Mouse (Mus musculus): ENCODE results near the gene Milr1. TPM values are rescaled to one million over a fixed set of nuclear protein-coding genes. Genes with fewer than 3 reads are reported as not detected.

Milr1 gene
- polyA plus RNA-seq, 1 experiment from 2014 or later = 1.4 TPM

Small RNA genes within 50 kb of the gene (microRNA-seq; reads per million reads assigned to microRNA genes)
- gene Gm25994 (not detected), gene Mir3064 (7.5 reads per million, percentile 22 among the genes with 10 or more reads in this experiment)

Other genes with a start within 250 kb of the Milr1 start
- 7.5 and 8.2 TPM in 2 replicates for gene Tex2, start 137.8 kb upstream of the Milr1 start, polyA plus RNA-seq (2015; fragmentation: Nextera tagmentation; extraction: Ambion mirVana)
- gene Pecam1, start 598 bp upstream of the Milr1 start, polyA plus RNA-seq (2015; fragmentation: Nextera tagmentation; extraction: Ambion mirVana) = 33.5 and 36.8 TPM in 2 replicates
- 13.2 and 15.0 TPM in 2 replicates for gene Polg2, start 28.3 kb downstream of the Milr1 start, polyA plus RNA-seq (2015; fragmentation: Nextera tagmentation; extraction: Ambion mirVana)
- gene Ddx5, start 38.0 kb downstream of the Milr1 start, polyA plus RNA-seq (2015; fragmentation: Nextera tagmentation; extraction: Ambion mirVana) = 359 and 363 TPM in 2 replicates
- gene Cep95, start 38.0 kb downstream of the Milr1 start, polyA plus RNA-seq (2015; fragmentation: Nextera tagmentation; extraction: Ambion mirVana) = 23.5 and 28.9 TPM in 2 replicates
- 14.5 and 15.8 TPM in 2 replicates for gene Smurf2, start 169.5 kb downstream of the Milr1 start, polyA plus RNA-seq (2015; fragmentation: Nextera tagmentation; extraction: Ambion mirVana)
- gene Kpna2, start 248.3 kb downstream of the Milr1 start, polyA plus RNA-seq (2015; fragmentation: Nextera tagmentation; extraction: Ambion mirVana) = 376 and 389 TPM in 2 replicates